Mouse (Mus musculus): ENCODE data around the gene 1700017B05Rik. TPM values are rescaled to one million over a fixed set of nuclear protein-coding genes. Genes with fewer than 3 reads are reported as not detected.
A peak's percentile ranks its signal among the peaks of the same experiment; 100 is the strongest.
"Not testable (repeated sequence)": the region's sequence is repeated elsewhere in the genome, so short reads cannot be mapped to it uniquely, and the experiment has no call there.

The 1700017B05Rik gene
- total RNA-seq, 2 experiments from 2014 or later: 6.4 to 7.3 TPM

- DNase-seq: no peak
- intact Hi-C loops (cut with DNase I; ENCODE audit: low total_unique reads): no loop called here
Observed at GRCm38 (mm10) chr9:57227203-57227602, 35.2 kb downstream of the 1700017B05Rik start.

- intact Hi-C loops (cut with DNase I; ENCODE audit: low total_unique reads); DNase-seq: not testable (repeated sequence)
Observed at GRCm38 (mm10) chr9:57226628-57227122, 35.7 kb downstream of the 1700017B05Rik start.

- no peak for DNase-seq
- intact Hi-C loops (cut with DNase I; ENCODE audit: low total_unique reads): no loop called here
Observed at GRCm38 (mm10) chr9:57225780-57226627, 36.4 kb downstream of the 1700017B05Rik start.

DNA sequence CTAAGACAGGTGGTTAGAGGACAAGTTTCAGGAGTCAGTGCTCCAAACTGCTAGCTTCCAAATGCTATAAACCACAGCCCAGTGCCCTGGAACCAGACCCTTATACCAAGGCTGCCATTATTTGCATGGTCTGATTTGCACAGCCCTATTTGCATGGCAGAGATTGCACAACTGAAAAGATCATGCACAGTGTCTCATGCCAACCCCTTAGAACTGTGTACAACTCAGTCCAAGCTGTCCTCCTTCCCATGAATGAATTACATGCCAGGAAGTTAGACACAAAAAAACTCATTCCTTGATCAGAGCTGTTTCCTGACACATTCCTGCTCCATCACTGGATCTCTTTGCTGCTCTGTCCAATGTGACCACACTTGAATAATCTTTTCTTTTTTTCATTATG, 39.1 kb downstream of the 1700017B05Rik start:
- no peak for DNase-seq

DNA sequence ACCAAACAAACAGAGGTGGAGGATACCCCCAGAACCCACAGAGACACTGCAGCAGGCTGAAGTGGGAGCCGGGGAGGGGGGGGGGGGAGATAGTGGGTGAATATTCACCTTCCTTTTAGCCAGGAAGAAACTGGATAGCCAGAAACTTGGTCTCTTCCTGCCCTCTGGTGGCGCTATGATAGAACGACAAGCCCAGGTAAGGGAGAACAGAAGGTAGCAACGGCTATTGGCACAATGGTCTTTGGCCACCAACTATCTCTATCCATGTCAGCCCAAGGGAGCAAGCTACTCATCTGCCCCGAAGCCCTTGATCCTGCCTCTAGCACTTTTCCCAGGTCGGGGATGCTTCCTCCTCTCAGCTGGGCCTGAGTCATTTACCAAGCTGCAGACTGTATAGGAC, 42.1 kb downstream of the 1700017B05Rik start:
- intact Hi-C loops (cut with DNase I; ENCODE audit: low total_unique reads): no loop called here
- DNase-seq: no peak

More for the DNA sequence above, 39.1 kb downstream of the 1700017B05Rik start:
- intact Hi-C loops (cut with DNase I; ENCODE audit: low total_unique reads): no loop called here

GRCm38 (mm10) chr9:57219511-57219910, 42.9 kb downstream of the 1700017B05Rik start:
- intact Hi-C loops (cut with DNase I; ENCODE audit: low total_unique reads): loop anchor here (10.0 kb wide), 1 partner anchor 55 kb away; no protein-coding TSS in a partner anchor
- DNase-seq: no peak

- intact Hi-C loops (cut with DNase I; ENCODE audit: low total_unique reads): loop anchor here (10.0 kb wide), 1 partner anchor 54 kb away; no protein-coding TSS in a partner anchor
- no peak for DNase-seq
Observed at GRCm38 (mm10) chr9:57218776-57219175, 43.6 kb downstream of the 1700017B05Rik start.

DNA sequence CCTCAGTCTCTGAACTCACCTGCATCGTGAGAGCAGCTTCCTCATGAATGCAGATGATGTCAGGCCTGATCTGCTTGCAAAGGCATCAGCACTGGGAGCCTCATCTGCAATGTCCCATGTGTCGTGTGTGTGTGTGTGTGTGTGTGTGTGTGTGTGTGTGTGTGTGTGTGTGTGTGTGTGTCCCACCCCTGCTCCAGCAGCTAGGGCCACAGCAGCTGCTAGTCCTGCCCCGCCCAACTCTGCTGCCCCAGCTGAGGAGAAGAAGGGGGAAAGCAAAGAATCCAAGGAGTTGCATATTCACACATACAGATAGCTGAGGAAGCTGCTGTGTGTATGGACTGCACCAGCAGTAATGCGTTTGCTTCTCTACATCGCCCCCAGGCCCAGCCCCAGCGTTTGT, 45.2 kb downstream of the 1700017B05Rik start:
- intact Hi-C loops (cut with DNase I; ENCODE audit: low total_unique reads): loop anchor here (10.0 kb wide), 1 partner anchor 52 kb away; no protein-coding TSS in a partner anchor
- no peak for DNase-seq

DNA sequence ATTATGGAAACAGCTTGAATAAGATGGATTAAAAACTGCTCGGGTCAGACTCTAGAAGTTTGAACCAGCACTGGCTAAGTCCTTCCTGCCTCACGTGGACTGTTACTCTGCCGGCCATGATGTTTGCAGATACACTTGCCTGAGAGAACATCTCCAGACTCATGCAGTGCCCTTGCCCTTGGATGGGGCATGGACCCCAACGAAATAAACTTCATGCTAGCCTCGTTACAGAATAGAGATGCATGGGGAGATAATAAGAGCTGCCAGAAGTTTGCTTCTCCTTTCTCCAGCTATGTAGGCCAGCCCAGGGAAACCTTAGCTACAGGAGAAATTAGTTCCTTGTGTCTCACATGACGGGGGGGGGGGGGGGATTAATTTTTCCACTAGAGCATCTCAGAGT, 47.9 kb downstream of the 1700017B05Rik start:
- intact Hi-C loops (cut with DNase I; ENCODE audit: low total_unique reads): loop anchor here (10.0 kb wide), 1 partner anchor 50 kb away; no protein-coding TSS in a partner anchor
- DNase-seq: no peak

GRCm38 (mm10) chr9:57212448-57213222, 49.8 kb downstream of the 1700017B05Rik start:
- DNase-seq: no peak
- intact Hi-C loops (cut with DNase I; ENCODE audit: low total_unique reads): loop anchor here (10.0 kb wide), 1 partner anchor 48 kb away; no protein-coding TSS in a partner anchor

GRCm38 (mm10) chr9:57209316-57209715, 53.1 kb downstream of the 1700017B05Rik start:
- peak; percentile 28 for DNase-seq
- intact Hi-C loops (cut with DNase I; ENCODE audit: low total_unique reads): loop anchor here (5.0 kb wide), 1 partner anchor 223 kb away; no protein-coding TSS in a partner anchor

- DNase-seq: no peak
- intact Hi-C loops (cut with DNase I; ENCODE audit: low total_unique reads): loop anchor here (5.0 kb wide), 1 partner anchor 225 kb away; no protein-coding TSS in a partner anchor
Observed at GRCm38 (mm10) chr9:57206896-57207295, 55.5 kb downstream of the 1700017B05Rik start.

DNA sequence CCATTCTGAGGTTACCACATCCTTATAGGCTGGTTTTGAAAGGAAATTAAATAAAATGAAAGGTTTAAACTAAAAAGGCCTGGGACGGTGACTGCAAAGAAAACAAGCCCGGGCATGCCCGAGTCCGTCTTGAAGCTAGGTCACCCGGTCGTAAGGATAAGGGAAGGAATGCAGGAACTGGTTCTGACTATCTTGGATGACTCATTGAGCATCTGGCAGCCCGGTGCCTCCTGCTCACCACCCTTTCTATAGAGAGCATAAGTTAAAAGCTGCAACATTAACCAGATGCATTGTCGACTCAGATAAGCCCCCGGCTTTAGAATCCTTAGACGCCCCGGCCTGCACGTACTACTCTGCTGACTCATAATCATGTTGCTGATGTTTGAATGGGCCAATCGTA, 58.8 kb downstream of the 1700017B05Rik start:
- intact Hi-C loops (cut with DNase I; ENCODE audit: low total_unique reads); DNase-seq: not testable (repeated sequence)

Other genes starting within 250 kb of the 1700017B05Rik start
- gene Sin3a, start 190.6 kb downstream of the 1700017B05Rik start, total RNA-seq (2021): 10 to 100 TPM; 20.3 to 22.7 TPM
- gene Man2c1, start 131.9 kb downstream of the 1700017B05Rik start, total RNA-seq (2021): 10 to 100 TPM; 32.8 to 36.2 TPM
- gene Neil1, start 114.3 kb downstream of the 1700017B05Rik start, total RNA-seq (2021): 1 to 10 TPM; 4.7 to 5.6 TPM
- gene Commd4, start 104.3 kb downstream of the 1700017B05Rik start, total RNA-seq (2021): 10 to 100 TPM; 22.1 to 24.4 TPM
- not detected for gene Trcg1, start 26.1 kb downstream of the 1700017B05Rik start, total RNA-seq (2021)
- 1 to 10 TPM; 7.3 to 7.6 TPM for gene Ppcdc, start 177.5 kb upstream of the 1700017B05Rik start, total RNA-seq (2021)
- gene Scamp5, start 205.4 kb upstream of the 1700017B05Rik start, total RNA-seq (2021): 1 to 10 TPM; 3.6 to 6.4 TPM
- gene Rpp25, start 241.4 kb upstream of the 1700017B05Rik start, total RNA-seq (2021): not detected